Mouse (Mus musculus) kidney, adult 2 months (tissue): ENCODE measurements around the gene Blm. TPM values are rescaled to one million over a fixed set of nuclear protein-coding genes. Genes with fewer than 3 reads are reported as not detected.

Experiments used
- DNase-seq: peaks from one replicate; pipeline ENCODE4 v3.0.0; 2021
- H3K27ac ChIP-seq: fragments of 200-500 bp; 2 replicates; pipeline ENCODE4 v1.5.1; 2012; ENCODE audit warnings: low read depth, low read length, control low read depth, inconsistent platforms; ENCODE audit not compliant: insufficient read depth
- H3K27me3 ChIP-seq: fragments of 200-500 bp; replicated peaks from 2 replicates; pipeline ENCODE4 v1.6.1; 2012; ENCODE audit warnings: mild to moderate bottlenecking, moderate library complexity, low read length, inconsistent platforms; ENCODE audit not compliant: control insufficient read depth, insufficient read depth
- H3K36me3 ChIP-seq: fragments of 200-500 bp; 2 replicates; pipeline ENCODE4 v1.6.1; 2012; ENCODE audit warnings: mild to moderate bottlenecking, moderate library complexity, low read length, inconsistent platforms; ENCODE audit not compliant: control insufficient read depth, insufficient read depth
- H3K4me1 ChIP-seq: fragments of 200-500 bp; 2 replicates; pipeline ENCODE4 v1.6.1; 2011; ENCODE audit warnings: low read length; ENCODE audit not compliant: control insufficient read depth, insufficient read depth
- H3K4me3 ChIP-seq: fragments of 200-500 bp; 2 replicates; pipeline ENCODE4 v1.5.1; 2011; ENCODE audit warnings: mild to moderate bottlenecking, low read depth, low read length, control low read depth; ENCODE audit not compliant: insufficient read depth
- CTCF ChIP-seq: fragments of 200-500 bp; conservative IDR thresholded peaks from 2 replicates; pipeline ENCODE4 v1.5.1; 2011; ENCODE audit warnings: low read depth, mild to moderate bottlenecking, control low read depth, low read length, moderate library complexity, mixed read lengths; ENCODE audit not compliant: insufficient read depth, insufficient read length
- POLR2A ChIP-seq: fragments of 200-500 bp; IDR thresholded peaks from one replicate; pipeline ENCODE4 v1.6.1; 2011; ENCODE audit warnings: low read depth, low read length, control low read depth
- WGBS: fragments of 180-500 bp; shearing (Covaris S2); methylation state at CpG from one replicate; pipeline ENCODE4 v1.1.7; 2018; 5-methylcytosine and 5-hydroxymethylcytosine counted together
- polyA plus RNA-seq: library from polyadenylated mRNA; depleted of rRNA; stranded (reverse); fragments of >200 nt; gene quantifications from 2 replicates; pipeline ENCODE4 v1.2.3, GENCODE M21; 2012; rRNA removed

Gene Blm
- polyA plus RNA-seq, 1 experiment: 0.58 TPM

DNA sequence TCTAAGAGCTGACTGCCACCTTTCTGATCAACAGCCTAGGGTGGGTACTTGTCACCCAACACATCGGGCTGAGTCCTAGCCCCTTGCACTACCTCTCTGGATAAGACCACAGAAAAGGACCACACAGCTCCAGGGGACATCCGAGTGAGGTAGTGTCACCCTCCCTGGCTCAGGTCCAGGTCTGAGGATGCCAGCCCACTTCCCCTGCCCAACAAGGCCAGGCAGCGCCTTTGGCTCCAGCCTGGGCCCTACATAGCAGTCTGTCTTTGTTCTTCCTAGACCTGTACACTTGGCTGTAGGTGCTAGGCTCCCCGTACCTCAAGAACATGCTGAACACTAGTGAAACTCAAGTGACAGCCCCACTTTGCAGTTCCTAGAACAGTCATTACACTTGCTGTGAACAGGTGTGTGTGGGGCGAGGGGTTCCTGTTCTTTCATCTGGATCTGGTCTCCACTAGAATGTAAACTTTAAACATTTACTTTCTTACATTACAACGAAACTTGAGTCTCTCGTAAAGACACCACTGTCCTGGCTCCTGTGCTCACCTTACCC is 120.5 kb downstream of the Blm start:
- no peak overlapping the region for H3K4me3 ChIP-seq
- DNase-seq: no peak
- no peaks in the 10 kb centered on the region for H3K36me3 ChIP-seq
- no peak overlapping the region for H3K27ac ChIP-seq
- no peak for TF ChIP-seq POLR2A
- TF ChIP-seq CTCF: no peak
- 83% methylated on average over 7 of the region's 7 CpGs for WGBS
- H3K27me3 ChIP-seq: no peaks in the 10 kb centered on the region
- no peaks in the 10 kb centered on the region for H3K4me1 ChIP-seq

DNA sequence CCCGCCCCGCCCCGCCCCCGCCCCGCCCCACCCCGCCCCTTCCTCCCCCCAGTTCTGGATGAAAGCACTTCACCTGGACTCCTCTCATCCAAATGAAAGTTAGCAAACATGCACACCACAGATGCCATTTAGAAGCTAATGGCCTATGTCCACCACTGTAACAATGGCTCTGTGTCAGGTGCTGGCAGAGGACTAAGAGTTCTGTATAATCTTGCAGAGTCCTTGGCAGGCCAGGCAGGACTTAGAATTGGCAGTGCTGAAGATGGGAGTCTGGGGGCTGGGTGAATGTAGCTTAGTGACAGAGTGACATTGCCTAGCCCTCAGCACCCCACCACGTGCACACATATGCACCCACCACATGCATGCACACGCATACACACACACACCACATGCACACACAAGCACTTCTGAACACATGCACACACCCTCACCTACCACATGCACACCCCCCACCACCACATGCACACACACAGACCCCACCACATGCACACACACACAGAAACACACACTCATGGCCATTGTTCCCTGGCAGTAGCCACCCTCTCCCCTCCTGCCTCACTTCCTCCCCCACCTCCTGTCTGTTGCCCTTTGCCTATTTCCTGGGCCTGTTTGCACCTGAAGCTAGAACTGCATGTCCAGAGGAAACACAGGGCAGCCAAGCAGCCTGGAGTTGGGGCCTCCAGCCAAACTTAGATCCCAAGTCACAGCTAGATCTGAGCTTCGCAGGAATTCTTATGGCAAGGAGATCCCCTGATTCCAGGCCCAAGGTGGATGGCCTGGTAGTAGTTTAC is 121.2 kb downstream of the Blm start:
- no peaks in the 10 kb centered on the region for H3K27me3 ChIP-seq
- H3K4me3 ChIP-seq: no peak overlapping the region
- TF ChIP-seq CTCF: no peak
- TF ChIP-seq POLR2A: no peak
- 78% methylated on average over 9 of the region's 9 CpGs for WGBS
- DNase-seq: no peak
- H3K27ac ChIP-seq: no peak overlapping the region
- no peaks in the 10 kb centered on the region for H3K4me1 ChIP-seq
- no peaks in the 10 kb centered on the region for H3K36me3 ChIP-seq

GRCm38 (mm10) chr7:80412781-80413180 is 122.1 kb downstream of the Blm start:
- TF ChIP-seq CTCF: no peak
- TF ChIP-seq POLR2A: no peak
- H3K36me3 ChIP-seq: no peaks in the 10 kb centered on the region
- no peak for DNase-seq
- H3K27me3 ChIP-seq: no peaks in the 10 kb centered on the region
- H3K4me3 ChIP-seq: no peak overlapping the region
- no peak overlapping the region for H3K27ac ChIP-seq
- H3K4me1 ChIP-seq: no peaks in the 10 kb centered on the region
- 90% methylated on average over 5 of the region's 5 CpGs for WGBS

DNA sequence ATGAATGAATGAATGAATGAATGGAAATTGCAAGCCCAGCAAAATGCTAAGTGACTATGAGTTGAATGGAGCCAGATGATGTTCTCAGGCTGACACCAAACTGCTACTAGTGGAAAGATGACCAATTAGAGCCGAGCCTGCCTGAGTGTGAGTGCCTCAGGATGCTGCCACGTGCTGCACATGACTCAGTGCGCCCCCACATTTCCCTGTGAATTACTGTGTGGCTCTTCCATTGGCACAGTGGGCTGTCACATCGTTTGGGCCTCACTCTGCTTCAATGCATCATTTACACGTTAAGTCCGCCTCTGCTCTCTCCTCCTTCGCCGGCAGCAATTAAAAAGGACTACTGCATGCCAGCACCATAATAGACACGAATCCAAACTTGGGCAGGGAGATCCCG is 122.6 kb downstream of the Blm start:
- Histone ChIP-seq H3K27ac (no peak overlapping the region), H3K36me3 (no peaks in the 10 kb centered on the region), H3K27me3 (no peaks in the 10 kb centered on the region), H3K4me1 (no peaks in the 10 kb centered on the region), H3K4me3 (no peak overlapping the region)
- TF ChIP-seq CTCF (no peak), POLR2A (no peak)
- 77% methylated on average over 10 of the region's 10 CpGs for WGBS
- no peak for DNase-seq

GRCm38 (mm10) chr7:80410380-80410779 is 124.5 kb downstream of the Blm start:
- Histone ChIP-seq H3K4me1 (no peaks in the 10 kb centered on the region), H3K4me3 (no peak overlapping the region), H3K27ac (no peak overlapping the region), H3K36me3 (no peaks in the 10 kb centered on the region), H3K27me3 (no peaks in the 10 kb centered on the region)
- 72% methylated on average over 9 of the region's 9 CpGs for WGBS
- no peak for DNase-seq
- no peak for TF ChIP-seq POLR2A
- TF ChIP-seq CTCF: no peak

GRCm38 (mm10) chr7:80407712-80408111 is 127.2 kb downstream of the Blm start:
- no peak overlapping the region for H3K27ac ChIP-seq
- no peaks in the 10 kb centered on the region; the same call in 1 of the 2 replicates for H3K4me1 ChIP-seq
- no peak overlapping the region for H3K4me3 ChIP-seq
- no peaks in the 10 kb centered on the region for H3K36me3 ChIP-seq
- no peaks in the 10 kb centered on the region for H3K27me3 ChIP-seq
- TF ChIP-seq POLR2A (no peak), CTCF (no peak)
- DNase-seq: no peak
- WGBS: 73% methylated on average over 9 of the region's 9 CpGs

DNA sequence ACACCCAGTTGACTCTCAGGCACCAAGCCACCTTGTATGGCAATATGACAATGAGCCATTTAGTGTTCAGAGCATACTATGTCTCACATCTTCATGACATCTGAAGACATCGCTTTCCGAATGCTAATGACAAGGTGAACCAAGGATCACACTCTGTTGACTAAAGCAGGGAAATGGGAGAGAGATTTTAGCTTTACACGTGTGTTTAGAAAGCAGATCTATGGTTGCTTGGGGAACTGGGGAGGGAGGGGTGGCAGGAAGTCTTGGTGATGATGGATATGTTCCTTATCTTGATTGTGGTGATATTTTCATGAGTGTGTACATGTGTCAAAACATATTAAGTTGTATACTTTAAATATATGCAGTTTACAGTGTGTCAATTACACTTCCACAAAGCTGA is 128.7 kb downstream of the Blm start:
- TF ChIP-seq CTCF: no peak
- no peak for TF ChIP-seq POLR2A
- WGBS: 82% methylated on average over 3 of the region's 3 CpGs
- no peak for DNase-seq

DNA sequence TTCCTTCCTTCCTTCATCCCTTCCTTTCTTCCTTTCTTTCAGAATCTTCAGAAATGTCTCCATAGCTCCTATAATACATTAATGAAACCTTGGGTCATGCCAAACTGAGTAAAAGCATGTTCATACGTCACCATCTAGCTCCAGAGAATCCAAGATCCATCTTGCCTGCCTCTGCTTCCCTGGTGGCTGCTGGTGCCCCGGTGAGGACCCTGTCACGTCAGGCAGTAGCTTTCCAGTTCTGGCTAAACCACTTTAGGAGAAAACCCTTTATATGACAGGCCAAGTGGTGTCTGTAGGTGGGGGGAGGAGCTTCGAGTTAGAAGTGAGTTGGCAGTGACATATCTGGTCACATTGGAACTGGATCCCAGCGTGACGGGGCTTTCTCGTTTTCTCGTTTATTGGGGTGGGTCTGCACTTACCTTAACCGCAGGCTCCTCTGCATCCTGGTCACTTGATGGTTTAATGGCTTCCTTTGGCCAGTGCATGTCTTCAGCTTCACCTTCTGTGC is 129.7 kb downstream of the Blm start, which contains the start of gene Furin:
Gene Furin, minus strand, starts transcription at position 249 of the 508 bp plus-strand sequence.
- Histone ChIP-seq H3K4me1 (peaks cover 7% of the 10 kb centered on the region), H3K36me3 (no peaks in the 10 kb centered on the region), H3K27ac (no peak within 1 kb of the TSS), H3K4me3 (no peak within 1 kb of the TSS), H3K27me3 (no peaks in the 10 kb centered on the region)
- TF ChIP-seq CTCF (no peak), POLR2A (no peak)
- no peak for DNase-seq
- WGBS: 73% methylated on average over 9 of the region's 9 CpGs

More for the DNA sequence above, 128.7 kb downstream of the Blm start:
- H3K27me3 ChIP-seq: no peaks in the 10 kb centered on the region
- no peak overlapping the region for H3K4me3 ChIP-seq
- no peak overlapping the region for H3K27ac ChIP-seq
- H3K36me3 ChIP-seq: no peaks in the 10 kb centered on the region
- H3K4me1 ChIP-seq: no peaks in the 10 kb centered on the region; the same call in 1 of the 2 replicates

Other genes starting within 250 kb of the Blm start
- gene Prc1, start 240.7 kb downstream of the Blm start, polyA plus RNA-seq: 1.6 and 1.7 TPM in 2 replicates
- gene Rccd1, start 210.7 kb downstream of the Blm start, polyA plus RNA-seq: 3.7 and 5.3 TPM in 2 replicates
- 53.3 and 81.0 TPM in 2 replicates for gene Unc45a, start 194.1 kb downstream of the Blm start, polyA plus RNA-seq
- gene Hddc3, start 192.0 kb downstream of the Blm start, polyA plus RNA-seq: 66.3 and 86.4 TPM in 2 replicates
- gene Man2a2, start 163.7 kb downstream of the Blm start, polyA plus RNA-seq: 40.4 and 49.9 TPM in 2 replicates
- 10.0 and 10.8 TPM in 2 replicates for gene Fes, start 147.2 kb downstream of the Blm start, polyA plus RNA-seq
- 145 and 172 TPM in 2 replicates for gene Furin, start 129.7 kb downstream of the Blm start, polyA plus RNA-seq
- 13.2 and 13.3 TPM in 2 replicates for gene Crtc3, start 153.8 kb upstream of the Blm start, polyA plus RNA-seq